Mouse (Mus musculus): ENCODE results near the gene Tns3. TPM values are rescaled to one million over a fixed set of nuclear protein-coding genes. Genes with fewer than 3 reads are reported as not detected.

Tns3 gene
- polyA plus RNA-seq, 1 experiment from 2014 or later, result 8.8 TPM

- 87% methylated on average over 3 of the region's 3 CpGs for WGBS
- no peaks in the 10 kb centered on the region for H3K27me3 ChIP-seq (ENCODE audit: control insufficient read depth, insufficient read depth, low read length)
- H3K36me3 ChIP-seq (ENCODE audit: control insufficient read depth, insufficient read depth, low read length), result no peaks in the 10 kb centered on the region; the same call in 1 of the 2 replicates
- no peak for DNase-seq (ENCODE audit: low spot score)
- H3K4me3 ChIP-seq (ENCODE audit: low read depth, low read length), result no peak overlapping the region
- no peak for ATAC-seq (replicated peaks; ENCODE audit: low FRiP score)
- no peak overlapping the region for H3K9ac ChIP-seq (ENCODE audit: low read length)
- no peak overlapping the region for H3K4me2 ChIP-seq (ENCODE audit: low read depth, low read length, severe bottlenecking)
- peaks cover 8% of the 10 kb centered on the region for H3K4me1 ChIP-seq (replicated peaks; ENCODE audit: control insufficient read depth, insufficient read depth, low read length)
- no peak overlapping the region for H3K27ac ChIP-seq (ENCODE audit: low read depth, low read length)
- H3K9me3 ChIP-seq (ENCODE audit: control insufficient read depth, low read length), result no peaks in the 10 kb centered on the region
These were observed 76.4 kb downstream of the Tns3 start for GRCm38 (mm10) chr11:8587941-8588340.

DNA sequence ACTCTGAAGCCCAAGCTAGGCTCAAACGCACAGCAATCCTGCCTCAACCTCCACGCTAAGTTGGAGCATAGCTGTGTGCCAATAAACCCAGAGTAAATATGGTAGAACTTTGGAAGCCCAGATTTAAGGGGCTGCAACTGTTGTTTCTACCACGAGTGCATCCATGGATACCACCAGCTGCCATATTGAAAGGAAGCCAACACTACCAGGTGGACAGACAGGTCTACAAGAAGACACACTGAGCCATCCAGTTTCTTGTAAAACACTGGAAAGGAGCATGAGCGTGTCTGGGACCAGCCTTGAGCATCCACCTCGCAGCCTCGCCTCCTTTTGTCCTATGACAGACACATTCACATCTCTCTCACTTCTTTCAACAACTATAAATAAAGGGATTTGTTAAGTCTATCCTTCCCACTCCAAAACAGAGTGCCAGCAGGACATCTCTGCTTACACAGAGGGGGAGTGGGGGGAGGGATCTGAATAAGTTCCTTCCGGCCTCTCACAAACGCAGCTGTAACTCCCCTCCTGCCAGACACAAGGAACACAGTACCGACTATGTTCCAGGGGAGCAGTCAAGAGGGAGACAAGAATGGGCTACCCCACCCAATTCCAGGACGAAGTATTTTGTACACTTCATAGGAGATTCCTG lies 77.2 kb downstream of the Tns3 start:
- Histone ChIP-seq H3K9ac (ENCODE audit: low read length) (no peak overlapping the region), H3K36me3 (ENCODE audit: control insufficient read depth, insufficient read depth, low read length) (no peaks in the 10 kb centered on the region; the same call in 1 of the 2 replicates), H3K4me1 (replicated peaks; ENCODE audit: control insufficient read depth, insufficient read depth, low read length) (peaks cover 8% of the 10 kb centered on the region), H3K9me3 (ENCODE audit: control insufficient read depth, low read length) (no peaks in the 10 kb centered on the region), H3K27me3 (ENCODE audit: control insufficient read depth, insufficient read depth, low read length) (no peaks in the 10 kb centered on the region), H3K4me2 (ENCODE audit: low read depth, low read length, severe bottlenecking) (no peak overlapping the region), H3K27ac (ENCODE audit: low read depth, low read length) (no peak overlapping the region), H3K4me3 (ENCODE audit: low read depth, low read length) (no peak overlapping the region)
- WGBS, result 45% methylated on average over 10 of the region's 10 CpGs
- no peak for DNase-seq (ENCODE audit: low spot score)
- ATAC-seq (replicated peaks; ENCODE audit: low FRiP score), result no peak

GRCm38 (mm10) chr11:8586374-8586773 lies 78.0 kb downstream of the Tns3 start:
- DNase-seq (ENCODE audit: low spot score) (no peak), ATAC-seq (replicated peaks; ENCODE audit: low FRiP score) (no peak)
- Histone ChIP-seq H3K4me1 (replicated peaks; ENCODE audit: control insufficient read depth, insufficient read depth, low read length) (peaks cover 8% of the 10 kb centered on the region), H3K4me2 (ENCODE audit: low read depth, low read length, severe bottlenecking) (no peak overlapping the region), H3K36me3 (ENCODE audit: control insufficient read depth, insufficient read depth, low read length) (no peaks in the 10 kb centered on the region; the same call in 1 of the 2 replicates), H3K27ac (ENCODE audit: low read depth, low read length) (no peak overlapping the region), H3K4me3 (ENCODE audit: low read depth, low read length) (no peak overlapping the region), H3K9ac (ENCODE audit: low read length) (no peak overlapping the region), H3K9me3 (ENCODE audit: control insufficient read depth, low read length) (no peaks in the 10 kb centered on the region), H3K27me3 (ENCODE audit: control insufficient read depth, insufficient read depth, low read length) (no peaks in the 10 kb centered on the region)
- 65% methylated on average over 2 of the region's 2 CpGs for WGBS

GRCm38 (mm10) chr11:8585686-8586085 lies 78.6 kb downstream of the Tns3 start:
- no peak overlapping the region for H3K4me3 ChIP-seq (ENCODE audit: low read depth, low read length)
- H3K4me2 ChIP-seq (ENCODE audit: low read depth, low read length, severe bottlenecking), result no peak overlapping the region
- no peaks in the 10 kb centered on the region for H3K9me3 ChIP-seq (ENCODE audit: control insufficient read depth, low read length)
- no peaks in the 10 kb centered on the region; the same call in 1 of the 2 replicates for H3K36me3 ChIP-seq (ENCODE audit: control insufficient read depth, insufficient read depth, low read length)
- peaks cover 8% of the 10 kb centered on the region for H3K4me1 ChIP-seq (replicated peaks; ENCODE audit: control insufficient read depth, insufficient read depth, low read length)
- 51% methylated on average over 3 of the region's 3 CpGs for WGBS
- DNase-seq (ENCODE audit: low spot score) (no peak), ATAC-seq (replicated peaks; ENCODE audit: low FRiP score) (no peak)
- no peak overlapping the region for H3K9ac ChIP-seq (ENCODE audit: low read length)
- H3K27ac ChIP-seq (ENCODE audit: low read depth, low read length), result peak overlapping the region; percentile 71; the same call in 1 of the 2 replicates
- no peaks in the 10 kb centered on the region for H3K27me3 ChIP-seq (ENCODE audit: control insufficient read depth, insufficient read depth, low read length)

GRCm38 (mm10) chr11:8584925-8585324 lies 79.4 kb downstream of the Tns3 start:
- no peaks in the 10 kb centered on the region for H3K9me3 ChIP-seq (ENCODE audit: control insufficient read depth, low read length)
- no peak overlapping the region for H3K4me3 ChIP-seq (ENCODE audit: low read depth, low read length)
- WGBS, result 5% methylated on average over 1 of the region's 1 CpGs
- peaks cover 8% of the 10 kb centered on the region for H3K4me1 ChIP-seq (replicated peaks; ENCODE audit: control insufficient read depth, insufficient read depth, low read length)
- no peak overlapping the region for H3K4me2 ChIP-seq (ENCODE audit: low read depth, low read length, severe bottlenecking)
- no peaks in the 10 kb centered on the region; the same call in 1 of the 2 replicates for H3K36me3 ChIP-seq (ENCODE audit: control insufficient read depth, insufficient read depth, low read length)
- no peak for DNase-seq (ENCODE audit: low spot score)
- no peak overlapping the region for H3K9ac ChIP-seq (ENCODE audit: low read length)
- peak; percentile 50 for ATAC-seq (replicated peaks; ENCODE audit: low FRiP score)
- peak overlapping the region; percentile 71 for H3K27ac ChIP-seq (ENCODE audit: low read depth, low read length)
- H3K27me3 ChIP-seq (ENCODE audit: control insufficient read depth, insufficient read depth, low read length), result no peaks in the 10 kb centered on the region

DNA sequence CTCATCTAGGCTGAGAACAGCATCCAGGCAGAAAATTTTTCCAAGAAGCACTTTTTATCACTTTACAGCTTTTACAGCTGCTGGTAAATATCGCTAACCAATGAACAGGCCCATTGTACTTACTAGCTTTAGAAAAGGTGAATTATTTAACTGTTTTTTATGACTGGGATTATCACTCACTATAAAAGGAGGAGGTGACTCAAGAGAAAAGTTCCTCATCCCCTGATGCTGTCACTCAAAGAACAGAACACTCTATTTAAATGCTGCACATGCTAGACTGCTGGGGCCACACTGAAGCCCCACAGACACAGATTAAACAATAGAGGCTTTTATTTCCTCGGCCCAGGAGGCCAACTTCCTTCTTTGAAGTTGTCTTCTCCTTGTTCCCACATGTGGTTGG lies 80.0 kb downstream of the Tns3 start:
- 0 out of 2 replicates have a peak, but pooled peaks have one; percentile 13 for ATAC-seq (replicated peaks; ENCODE audit: low FRiP score)
- H3K27me3 ChIP-seq (ENCODE audit: control insufficient read depth, insufficient read depth, low read length), result no peaks in the 10 kb centered on the region
- no peaks in the 10 kb centered on the region for H3K9me3 ChIP-seq (ENCODE audit: control insufficient read depth, low read length)
- no peak overlapping the region for H3K4me2 ChIP-seq (ENCODE audit: low read depth, low read length, severe bottlenecking)
- no peak for DNase-seq (ENCODE audit: low spot score)
- peak overlapping the region; percentile 71 for H3K27ac ChIP-seq (ENCODE audit: low read depth, low read length)
- H3K36me3 ChIP-seq (ENCODE audit: control insufficient read depth, insufficient read depth, low read length), result no peaks in the 10 kb centered on the region; the same call in 1 of the 2 replicates
- H3K9ac ChIP-seq (ENCODE audit: low read length), result no peak overlapping the region
- no peak overlapping the region for H3K4me3 ChIP-seq (ENCODE audit: low read depth, low read length)
- H3K4me1 ChIP-seq (replicated peaks; ENCODE audit: control insufficient read depth, insufficient read depth, low read length), result peaks cover 8% of the 10 kb centered on the region
- 60% methylated on average over 2 of the region's 2 CpGs for WGBS

- Histone ChIP-seq H3K4me3 (ENCODE audit: low read depth, low read length) (no peak overlapping the region), H3K4me1 (replicated peaks; ENCODE audit: control insufficient read depth, insufficient read depth, low read length) (peaks cover 8% of the 10 kb centered on the region), H3K27me3 (ENCODE audit: control insufficient read depth, insufficient read depth, low read length) (no peaks in the 10 kb centered on the region), H3K9ac (ENCODE audit: low read length) (no peak overlapping the region), H3K27ac (ENCODE audit: low read depth, low read length) (no peak overlapping the region), H3K36me3 (ENCODE audit: control insufficient read depth, insufficient read depth, low read length) (no peaks in the 10 kb centered on the region; the same call in 1 of the 2 replicates), H3K9me3 (ENCODE audit: control insufficient read depth, low read length) (no peaks in the 10 kb centered on the region), H3K4me2 (ENCODE audit: low read depth, low read length, severe bottlenecking) (no peak overlapping the region)
- ATAC-seq (replicated peaks; ENCODE audit: low FRiP score), result no peak
- 81% methylated on average over 3 of the region's 3 CpGs for WGBS
- DNase-seq (ENCODE audit: low spot score), result no peak
These were observed 81.2 kb downstream of the Tns3 start for GRCm38 (mm10) chr11:8583137-8583536.

DNA sequence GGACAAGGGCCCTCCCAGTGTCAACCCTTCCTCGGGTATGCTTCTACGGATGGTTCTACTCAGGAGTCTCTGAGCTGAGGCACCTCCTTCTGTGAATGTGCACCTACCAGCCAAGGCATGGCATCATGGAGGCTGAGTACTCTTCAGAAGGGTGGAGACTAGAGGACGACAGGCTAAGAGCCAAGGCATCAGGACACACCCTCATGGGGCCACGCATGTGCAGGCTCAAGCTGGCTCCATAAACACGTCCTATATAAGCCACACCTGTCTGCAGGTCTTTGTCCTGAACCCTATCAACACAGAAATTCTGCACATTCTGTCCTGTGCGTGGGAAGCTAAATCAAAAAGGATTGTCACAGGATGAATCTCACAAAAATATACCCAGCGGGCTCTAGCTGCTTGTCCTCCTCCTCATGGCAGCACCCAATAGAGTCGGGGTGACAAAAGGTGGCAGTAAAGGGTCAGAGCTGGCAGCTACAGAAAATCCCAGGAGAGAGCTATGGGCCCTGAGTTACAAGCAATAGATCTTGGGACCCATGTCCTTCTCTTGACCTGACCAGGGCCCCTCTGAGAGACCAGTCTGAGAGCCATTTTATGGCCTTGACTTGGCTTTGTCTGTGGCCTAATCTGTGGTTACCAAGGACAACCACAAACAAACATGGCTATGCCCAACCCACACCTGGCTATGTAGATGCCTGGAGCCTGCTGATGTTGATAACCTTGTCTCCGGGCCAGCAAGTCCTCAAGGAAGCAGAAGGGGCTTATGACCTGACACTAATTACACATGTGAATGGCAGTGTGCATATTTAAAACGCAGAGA lies 82.0 kb downstream of the Tns3 start:
- no peaks in the 10 kb centered on the region for H3K9me3 ChIP-seq (ENCODE audit: control insufficient read depth, low read length)
- H3K27me3 ChIP-seq (ENCODE audit: control insufficient read depth, insufficient read depth, low read length), result no peaks in the 10 kb centered on the region
- whole genome bisulfite sequencing, result 84% methylated on average over 10 of the region's 10 CpGs
- no peak overlapping the region for H3K27ac ChIP-seq (ENCODE audit: low read depth, low read length)
- no peak overlapping the region for H3K9ac ChIP-seq (ENCODE audit: low read length)
- DNase-seq (ENCODE audit: low spot score) (no peak), ATAC-seq (replicated peaks; ENCODE audit: low FRiP score) (no peak)
- H3K36me3 ChIP-seq (ENCODE audit: control insufficient read depth, insufficient read depth, low read length), result no peaks in the 10 kb centered on the region; the same call in 1 of the 2 replicates
- H3K4me2 ChIP-seq (ENCODE audit: low read depth, low read length, severe bottlenecking), result no peak overlapping the region
- H3K4me1 ChIP-seq (replicated peaks; ENCODE audit: control insufficient read depth, insufficient read depth, low read length), result peaks cover 8% of the 10 kb centered on the region
- H3K4me3 ChIP-seq (ENCODE audit: low read depth, low read length), result no peak overlapping the region

Measured in forebrain, embryonic 11.5 days (tissue).